Mouse (Mus musculus): ENCODE measurements around the gene Prex1.

Prex1 gene

DNA sequence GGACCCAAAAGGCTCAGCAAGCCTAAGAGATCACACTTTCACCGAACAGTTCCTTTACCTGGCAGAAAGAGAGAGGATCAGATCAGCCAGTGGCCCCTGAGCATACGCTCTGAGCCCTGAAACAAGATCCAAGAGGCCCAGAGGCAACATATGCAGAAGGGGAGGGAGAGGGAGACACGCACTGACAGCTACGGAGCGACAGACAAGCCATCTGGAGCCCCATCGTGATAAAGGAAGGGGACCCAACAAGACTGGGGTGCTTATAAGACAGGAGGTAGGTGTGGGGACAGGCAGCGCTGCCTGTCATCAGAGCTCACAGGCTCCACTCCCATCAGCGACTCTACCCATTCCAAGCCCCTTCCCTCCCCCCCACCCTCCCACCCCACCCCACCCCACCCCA, 27.8 kb downstream of the Prex1 start:
- DNase-seq (ENCODE audit: low spot score in 2 of 2), result no peak

DNA sequence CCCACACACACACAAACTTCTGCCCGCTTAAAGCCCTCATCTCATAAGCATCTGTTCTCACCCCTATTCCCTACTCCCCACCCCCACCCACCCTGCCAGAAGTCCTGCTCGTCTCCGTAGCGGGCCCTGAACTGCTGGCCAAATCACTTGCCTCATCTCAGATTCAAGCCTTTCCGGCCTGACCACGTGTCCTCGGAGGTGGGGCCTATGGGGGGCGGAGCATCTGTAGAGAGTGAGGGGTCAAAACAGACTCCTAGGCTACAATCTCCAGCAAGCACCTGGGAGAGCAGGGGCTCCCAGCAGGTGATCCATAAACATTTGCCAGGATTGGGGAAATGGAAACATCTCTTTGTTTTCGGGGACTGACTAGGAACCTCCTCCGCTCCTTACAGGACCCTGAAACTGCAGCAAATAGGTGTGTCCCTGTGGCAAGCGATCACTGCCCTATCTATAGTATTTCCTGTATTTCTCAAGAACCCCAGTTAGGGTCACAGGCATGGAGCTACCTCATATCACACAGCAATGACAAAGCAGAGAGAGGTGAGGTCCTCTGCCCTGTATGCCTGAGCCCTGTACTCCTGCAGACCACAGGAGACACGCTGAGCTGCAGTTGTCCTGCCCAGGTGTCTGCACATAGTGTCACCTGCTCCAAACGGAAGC, 29.6 kb downstream of the Prex1 start:
- DNase-seq (ENCODE audit: low spot score in 2 of 2), result no peak

DNA sequence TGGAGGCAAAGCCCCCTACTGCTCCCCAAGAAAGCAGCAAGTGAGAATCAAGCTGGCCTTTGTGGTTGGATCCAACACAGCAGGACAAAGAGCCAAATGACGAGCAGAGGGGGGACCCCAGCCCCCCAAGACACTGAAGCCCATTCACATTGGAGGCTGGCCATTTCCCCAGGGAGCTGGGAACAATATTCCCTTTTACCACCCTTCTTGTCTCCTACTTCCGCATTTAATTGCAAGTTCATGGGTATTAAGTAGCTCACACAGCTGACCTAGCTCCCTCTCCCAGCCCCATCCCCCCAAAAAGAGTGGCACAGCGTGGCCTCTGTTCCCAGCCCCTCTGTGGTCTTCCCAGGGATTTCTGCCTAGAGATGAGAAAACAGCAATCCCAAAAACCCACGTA, 30.8 kb downstream of the Prex1 start:
- DNase-seq (ENCODE audit: low spot score in 2 of 2), result no peak

- no peak for DNase-seq (ENCODE audit: low spot score in 2 of 2)
Measured at GRCm38 (mm10) chr2:166678959-166679759, 34.5 kb downstream of the Prex1 start.

GRCm38 (mm10) chr2:166676933-166677332, 36.7 kb downstream of the Prex1 start:
- DNase-seq (ENCODE audit: low spot score in 2 of 2), result no peak

GRCm38 (mm10) chr2:166676498-166676897, 37.1 kb downstream of the Prex1 start:
- no peak for DNase-seq (ENCODE audit: low spot score in 2 of 2)

GRCm38 (mm10) chr2:166675588-166676444, 37.8 kb downstream of the Prex1 start:
- no peak for DNase-seq (ENCODE audit: low spot score in 2 of 2)

DNA sequence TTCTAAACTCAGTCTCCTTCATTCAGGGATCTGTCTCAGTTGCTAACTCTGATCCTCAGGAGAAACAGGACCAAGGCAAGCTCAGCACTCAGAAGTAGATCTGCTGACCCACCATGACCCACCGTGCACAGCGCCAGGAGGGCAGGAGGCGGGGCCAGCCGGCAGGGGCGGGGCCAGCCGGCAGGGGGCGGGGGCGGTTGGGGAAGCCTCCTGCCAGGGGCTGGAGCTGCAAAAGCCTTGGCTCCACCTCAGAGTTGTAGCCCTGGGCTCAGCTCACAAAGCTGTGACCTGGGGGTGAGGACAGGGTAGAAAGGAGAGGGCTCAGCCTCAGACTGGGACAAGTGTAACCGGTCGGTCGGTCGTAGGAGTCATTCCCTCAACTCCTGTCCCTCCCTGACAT, 38.9 kb downstream of the Prex1 start:
- DNase-seq (ENCODE audit: low spot score in 2 of 2), result no peak

GRCm38 (mm10) chr2:166673951-166674350, 39.7 kb downstream of the Prex1 start:
- DNase-seq (ENCODE audit: low spot score in 2 of 2), result no peak

DNA sequence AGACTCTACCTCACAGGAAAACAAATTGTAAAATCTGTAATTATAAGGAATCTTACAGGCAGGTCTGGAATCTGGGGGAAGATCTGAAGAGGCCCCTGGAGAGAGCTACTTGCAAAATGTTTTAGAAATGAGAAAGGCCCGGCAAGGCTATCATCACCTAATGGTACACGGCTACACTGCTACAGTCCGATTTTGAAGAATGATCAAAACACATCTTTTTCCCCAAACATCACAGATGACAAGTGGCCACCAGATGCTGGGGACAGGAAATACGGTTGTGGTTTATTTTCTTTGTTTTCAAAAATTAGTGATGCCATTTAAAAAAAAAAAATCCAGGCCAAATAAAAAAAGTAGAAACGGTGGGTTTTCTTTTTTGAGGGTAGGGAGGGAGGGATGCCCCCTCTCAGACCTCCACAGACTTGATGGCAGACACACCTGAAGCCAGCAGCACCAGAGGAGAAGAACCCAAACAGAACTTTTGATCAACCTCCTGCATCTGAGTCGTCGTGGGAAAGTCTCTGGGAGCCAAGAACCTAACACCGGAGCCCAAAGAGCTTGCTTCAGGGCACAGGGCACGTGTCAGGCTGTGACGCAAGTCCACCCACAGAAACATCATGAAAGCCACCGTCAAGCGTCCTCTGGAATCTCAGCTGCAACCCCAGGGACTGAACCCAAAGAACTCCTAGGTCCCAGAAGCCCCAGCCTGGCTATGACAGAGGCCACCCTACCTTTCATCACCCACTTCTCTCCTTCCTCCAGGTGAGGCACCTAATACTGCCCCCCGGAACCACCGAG, 41.3 kb downstream of the Prex1 start:
- DNase-seq (ENCODE audit: low spot score in 2 of 2), result no peak

DNA sequence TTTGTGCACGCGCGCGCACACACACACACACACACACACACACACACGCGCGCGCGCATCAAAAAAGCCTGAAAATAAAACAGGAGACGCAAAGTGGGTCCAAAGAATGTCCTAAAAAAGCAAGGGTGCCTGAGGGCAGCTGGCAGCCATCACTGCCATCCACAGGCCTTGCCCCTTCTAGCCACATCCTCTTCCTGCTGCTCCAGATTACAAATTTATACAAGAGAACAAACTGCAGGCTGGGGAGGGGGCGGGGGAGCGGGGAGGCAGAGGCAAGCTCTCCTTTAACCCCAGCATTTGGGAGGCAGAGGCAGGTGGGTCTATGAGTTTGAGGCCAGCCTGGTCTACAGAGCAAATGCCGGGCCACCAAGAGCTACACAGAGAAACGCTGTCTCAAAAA, 42.0 kb downstream of the Prex1 start:
- no peak for DNase-seq (ENCODE audit: low spot score in 2 of 2)

DNA sequence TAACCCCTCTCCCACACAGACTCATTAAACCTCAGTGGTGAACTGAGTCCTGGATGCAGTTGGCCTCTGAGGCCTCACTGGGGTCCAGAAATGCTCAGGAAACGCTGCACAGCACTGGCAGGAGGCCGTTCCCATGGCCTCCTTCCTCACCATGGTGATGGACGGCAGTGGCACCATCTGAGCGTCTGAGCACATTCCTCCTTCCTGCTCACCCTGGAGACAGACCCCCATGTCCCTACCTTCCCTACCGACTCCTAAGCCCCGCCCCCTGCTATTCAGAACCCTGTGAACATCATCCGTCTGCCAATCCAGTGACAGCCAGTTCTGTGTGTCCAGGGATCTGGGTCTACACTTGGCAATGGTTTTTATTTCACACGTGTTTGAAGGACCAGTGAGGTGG, 42.6 kb downstream of the Prex1 start:
- DNase-seq (ENCODE audit: low spot score in 2 of 2), result no peak

- no peak for DNase-seq (ENCODE audit: low spot score in 2 of 2)
Measured at GRCm38 (mm10) chr2:166669922-166670321, 43.7 kb downstream of the Prex1 start.

- peak in 1 of 2 experiments; percentile 21 for DNase-seq (ENCODE audit: low spot score in 2 of 2)
Measured at GRCm38 (mm10) chr2:166667790-166668695, 45.6 kb downstream of the Prex1 start.

- no peak for DNase-seq (ENCODE audit: low spot score in 2 of 2)
Measured at GRCm38 (mm10) chr2:166666175-166666574, 47.5 kb downstream of the Prex1 start.

DNA sequence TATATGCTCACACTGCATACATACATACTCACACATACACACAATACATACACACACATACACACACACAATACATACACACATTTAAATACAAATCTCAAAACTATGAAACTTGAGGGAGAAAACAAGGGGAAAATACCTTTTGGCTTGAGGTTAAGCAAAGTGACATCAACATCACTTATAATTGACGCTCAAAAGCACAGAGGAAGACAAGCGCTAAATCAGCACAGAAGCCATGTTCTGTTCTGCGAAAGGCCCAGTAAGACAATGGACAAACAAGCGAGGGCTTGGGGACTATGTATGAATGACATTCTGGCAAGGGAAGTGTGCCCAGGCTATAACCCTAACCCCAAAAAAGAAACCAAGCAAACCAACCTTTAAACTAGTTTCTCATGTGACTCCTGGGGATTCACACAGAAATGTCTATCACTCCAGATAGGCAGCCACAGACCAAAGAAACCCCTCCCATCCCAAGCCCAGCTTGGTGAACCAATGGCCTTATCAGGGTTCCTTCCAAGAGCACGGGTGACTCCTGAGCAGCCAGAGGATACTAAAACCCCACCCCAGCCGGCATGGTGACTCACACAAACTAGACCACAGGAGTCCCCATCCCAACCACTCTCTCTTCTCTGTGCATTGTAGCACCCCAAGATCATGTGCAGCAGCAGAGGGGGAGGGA, 48.2 kb downstream of the Prex1 start:
- DNase-seq (ENCODE audit: low spot score in 2 of 2), result no peak

DNA sequence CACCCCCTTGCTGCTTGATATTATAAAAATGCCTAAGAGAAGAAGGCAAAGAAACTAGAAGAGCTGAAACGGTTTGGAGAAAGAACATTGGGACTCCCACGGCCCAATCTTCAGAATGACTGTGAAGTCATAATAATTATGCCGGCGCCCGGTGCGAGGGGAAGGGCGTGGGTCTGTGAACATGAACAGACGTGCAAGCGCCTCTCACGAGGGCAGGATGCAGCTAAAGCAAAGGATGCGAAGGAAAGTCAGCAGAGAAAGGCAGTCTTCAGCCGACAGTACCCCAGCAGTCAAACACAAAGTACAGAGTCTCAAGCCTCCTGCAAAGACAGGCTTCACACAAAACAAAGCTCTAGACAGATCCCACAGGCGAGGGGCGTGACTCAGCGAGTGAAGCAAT, 49.1 kb downstream of the Prex1 start:
- no peak for DNase-seq (ENCODE audit: low spot score in 2 of 2)

- no peak for DNase-seq (ENCODE audit: low spot score in 2 of 2)
Measured at GRCm38 (mm10) chr2:166663250-166663961, 50.2 kb downstream of the Prex1 start.

DNA sequence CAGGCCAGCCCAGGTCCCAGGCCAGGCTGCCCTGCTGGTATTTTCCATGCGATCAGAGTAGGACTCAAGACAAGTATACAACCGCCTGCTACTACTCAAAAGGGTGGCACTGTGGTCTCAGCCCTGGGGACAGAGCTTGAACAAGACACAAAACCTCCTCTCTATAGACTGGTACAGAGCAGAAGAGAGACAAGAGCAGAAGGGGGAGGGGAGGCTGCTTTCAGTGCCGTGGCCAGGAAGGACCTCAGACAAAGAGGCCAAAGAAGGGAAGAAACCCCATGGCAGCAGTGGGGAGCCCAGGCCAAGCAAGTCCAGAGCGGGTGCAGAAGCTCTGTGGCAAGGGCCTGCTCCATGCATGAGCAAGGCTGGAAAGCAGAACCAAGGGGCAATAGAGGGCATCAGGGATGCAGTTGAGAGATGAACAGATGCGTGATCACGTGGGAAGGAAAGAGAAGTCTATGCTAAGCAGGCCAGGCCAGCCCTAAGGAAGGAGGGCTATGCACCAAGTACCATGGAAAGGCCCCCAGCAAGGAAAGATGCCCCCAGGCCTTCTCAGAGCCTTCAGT, 51.0 kb downstream of the Prex1 start:
- no peak for DNase-seq (ENCODE audit: low spot score in 2 of 2)
